Mouse (Mus musculus): ENCODE data around the gene Axin1. TPM values are rescaled to one million over a fixed set of nuclear protein-coding genes. Genes with fewer than 3 reads are reported as not detected.

Axin1 gene
- polyA plus RNA-seq, 1 experiment from 2014 or later = 8.8 TPM

DNA sequence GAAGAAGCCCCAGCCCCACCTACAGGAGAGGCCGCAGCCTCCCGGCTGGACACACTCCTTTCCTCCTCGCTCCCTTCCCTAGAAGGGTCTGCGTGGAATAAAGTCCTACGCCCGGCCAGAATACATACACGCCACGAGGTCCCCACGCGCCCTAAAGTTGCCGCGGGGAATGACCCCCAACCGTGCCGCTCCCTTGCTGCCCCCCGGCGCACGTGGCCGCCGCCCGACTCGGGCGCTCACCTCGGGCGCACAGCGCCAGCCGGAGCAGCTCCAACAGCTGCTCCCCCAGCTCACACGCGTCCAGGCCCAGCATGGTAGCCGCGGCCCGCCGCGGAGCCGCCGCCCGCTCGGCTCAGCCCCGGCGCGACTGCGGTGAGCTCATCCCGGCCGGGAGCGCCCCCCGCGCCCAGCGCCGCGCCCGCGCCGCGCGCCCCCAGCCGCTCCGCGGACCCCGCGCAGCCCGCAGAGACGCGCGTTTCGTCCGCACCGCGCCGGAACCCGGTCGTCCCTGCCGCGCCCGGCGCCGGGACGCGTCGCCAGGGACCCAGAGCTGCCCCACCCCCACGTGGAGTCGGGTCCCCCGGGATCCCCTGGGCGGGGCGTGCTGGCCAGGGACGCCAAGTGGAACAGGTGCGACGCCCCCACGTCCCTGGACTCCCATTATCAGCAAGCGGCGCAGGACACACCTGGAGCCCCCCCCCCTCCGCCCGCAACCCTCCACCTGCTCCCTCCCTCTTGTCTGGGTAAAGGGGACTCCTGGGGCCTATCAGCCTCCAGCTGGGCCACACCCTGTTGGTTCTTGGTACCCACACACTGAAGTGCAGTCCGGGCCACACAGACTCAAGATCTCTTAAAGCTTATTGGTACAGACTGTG is 62.6 kb downstream of the Axin1 start:
- WGBS = 2% methylated on average over 61 of the region's 92 CpGs
- Histone ChIP-seq H3K4me1 (replicated peaks) (peaks cover 25% of the 10 kb centered on the region), H3K9ac (peak overlapping the region; percentile 60), H3K4me3 (peak overlapping the region; percentile 60), H3K36me3 (no peaks in the 10 kb centered on the region; the same call in 1 of the 2 replicates), H3K27ac (no peak overlapping the region), H3K4me2 (peak overlapping the region; percentile 99), H3K27me3 (peaks cover 58% of the 10 kb centered on the region), H3K9me3 (replicated peaks) (no peaks in the 10 kb centered on the region)
- ATAC-seq (replicated peaks; ENCODE audit: insufficient number of reproducible peaks, insufficient read depth, low FRiP score, low read depth) = no peak; the same call in none of the 2 replicates

DNA sequence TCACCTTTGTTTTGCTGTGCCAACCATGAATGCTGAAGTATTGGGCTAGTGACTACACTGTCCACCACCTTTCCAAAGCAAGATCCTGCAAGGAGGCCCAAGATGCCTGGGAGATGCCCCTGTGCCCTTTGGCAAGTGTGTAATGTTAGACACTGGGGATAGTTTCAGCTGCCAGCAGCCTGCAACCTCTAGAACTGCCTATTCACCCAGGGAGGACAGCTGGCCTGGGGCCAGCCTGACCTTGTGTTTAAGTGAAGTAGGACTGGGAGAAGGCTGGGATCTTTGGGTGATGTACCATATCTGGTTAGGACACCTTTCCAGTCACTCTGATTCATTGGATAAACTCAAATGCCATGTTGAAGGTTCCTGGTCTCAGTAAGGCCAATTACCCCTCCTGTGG is 63.5 kb downstream of the Axin1 start:
- Histone ChIP-seq H3K9me3 (replicated peaks) (no peaks in the 10 kb centered on the region), H3K4me1 (replicated peaks) (peaks cover 25% of the 10 kb centered on the region), H3K36me3 (no peaks in the 10 kb centered on the region; the same call in 1 of the 2 replicates), H3K9ac (no peak overlapping the region), H3K4me3 (0 out of 2 replicates have a peak overlapping the region, but pooled peaks have one; percentile 60), H3K27ac (no peak overlapping the region), H3K27me3 (peaks cover 58% of the 10 kb centered on the region), H3K4me2 (peak overlapping the region; percentile 99; the same call in 1 of the 2 replicates)
- ATAC-seq (replicated peaks; ENCODE audit: insufficient number of reproducible peaks, insufficient read depth, low FRiP score, low read depth) = no peak

DNA sequence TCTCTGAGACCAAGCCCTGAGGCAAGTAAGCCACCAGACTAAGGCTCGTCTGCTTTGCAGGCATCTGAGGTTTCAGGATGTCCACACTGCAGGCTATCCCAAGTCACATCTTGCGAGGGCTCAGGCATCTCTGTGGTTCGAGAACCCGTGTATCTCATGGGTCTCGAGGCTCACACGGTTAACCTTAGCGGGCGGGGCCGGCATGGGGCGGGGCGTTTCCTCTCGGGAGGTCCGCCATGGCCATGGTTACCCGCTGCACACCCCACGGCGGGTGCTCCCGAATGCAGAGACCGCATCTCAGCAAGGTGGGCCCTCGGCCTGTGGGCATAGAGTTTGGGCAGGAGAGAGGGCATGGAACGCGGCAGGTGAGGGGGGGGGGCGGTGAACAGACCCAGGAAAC is 64.2 kb downstream of the Axin1 start, which contains the start of gene Rgs11:
TSS of gene Rgs11 (plus strand) at position 215 of the 400 bp plus-strand sequence.
- WGBS = 2% methylated on average over 22 of the region's 22 CpGs
- Histone ChIP-seq H3K36me3 (no peaks in the 10 kb centered on the region), H3K27ac (no peak within 1 kb of the TSS), H3K4me2 (peak within 1 kb of the TSS; percentile 99), H3K4me1 (replicated peaks) (peaks cover 25% of the 10 kb centered on the region), H3K9me3 (replicated peaks) (no peaks in the 10 kb centered on the region), H3K4me3 (peak within 1 kb of the TSS; percentile 60), H3K9ac (peak within 1 kb of the TSS; percentile 42), H3K27me3 (peaks cover 58% of the 10 kb centered on the region)
- ATAC-seq (replicated peaks; ENCODE audit: insufficient number of reproducible peaks, insufficient read depth, low FRiP score, low read depth) = no peak; the same call in 1 of the 2 replicates

DNA sequence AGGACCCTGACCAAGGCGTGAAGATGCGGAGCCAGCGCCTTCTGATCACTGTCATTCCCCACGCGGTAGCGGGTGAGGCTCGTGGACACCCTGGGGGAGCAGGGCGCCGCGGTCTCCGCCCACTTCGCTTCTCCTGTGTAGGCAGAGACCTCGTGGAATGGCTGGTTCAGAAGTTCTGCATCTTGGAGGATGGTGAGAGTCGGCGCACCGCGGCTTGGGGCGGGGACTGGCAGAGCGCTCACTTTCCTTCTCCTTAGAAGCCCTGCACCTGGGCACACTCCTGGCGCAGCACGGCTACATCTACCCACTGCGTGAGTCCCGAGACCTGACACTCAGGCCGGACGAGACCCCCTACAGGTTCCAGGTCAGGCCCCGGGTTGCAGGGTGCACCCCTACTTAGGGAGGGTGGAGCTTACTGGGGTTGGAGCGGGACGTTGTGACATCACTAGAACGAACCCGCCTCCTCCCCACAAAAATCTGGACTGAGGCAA is 64.9 kb downstream of the Axin1 start:
- Histone ChIP-seq H3K27ac (no peak overlapping the region), H3K4me2 (peak overlapping the region; percentile 94), H3K9ac (peak overlapping the region; percentile 42), H3K9me3 (replicated peaks) (no peaks in the 10 kb centered on the region), H3K4me1 (replicated peaks) (peaks cover 25% of the 10 kb centered on the region), H3K27me3 (peaks cover 58% of the 10 kb centered on the region), H3K4me3 (peak overlapping the region; percentile 56), H3K36me3 (no peaks in the 10 kb centered on the region)
- WGBS = 3% methylated on average over 30 of the region's 30 CpGs
- no peak for ATAC-seq (replicated peaks; ENCODE audit: insufficient number of reproducible peaks, insufficient read depth, low FRiP score, low read depth)

DNA sequence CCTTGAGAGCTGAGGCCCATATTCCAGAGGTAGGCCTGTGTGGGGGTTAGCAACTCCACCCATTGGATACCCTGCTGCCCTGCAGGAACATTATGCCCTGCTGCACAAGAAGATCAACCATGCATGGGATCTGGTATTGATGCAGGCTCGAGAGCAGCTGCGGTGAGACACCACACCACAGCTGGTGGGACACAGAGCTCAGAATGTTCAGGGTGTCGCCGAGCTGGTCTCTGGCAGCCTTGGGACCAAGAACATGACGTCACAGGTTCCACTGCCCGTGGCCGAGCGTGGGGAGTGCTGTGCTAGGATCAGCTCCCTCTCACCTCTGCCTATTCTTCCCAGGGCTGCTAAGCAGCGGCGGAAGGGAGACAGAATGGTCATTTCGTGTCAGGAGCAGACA is 66.3 kb downstream of the Axin1 start:
- Histone ChIP-seq H3K36me3 (no peaks in the 10 kb centered on the region), H3K4me3 (no peak overlapping the region), H3K9ac (no peak overlapping the region), H3K4me2 (no peak overlapping the region), H3K27ac (no peak overlapping the region), H3K9me3 (replicated peaks) (no peaks in the 10 kb centered on the region), H3K4me1 (replicated peaks) (peaks cover 25% of the 10 kb centered on the region), H3K27me3 (peaks cover 52% of the 10 kb centered on the region)
- no peak for ATAC-seq (replicated peaks; ENCODE audit: insufficient number of reproducible peaks, insufficient read depth, low FRiP score, low read depth)
- WGBS = 34% methylated on average over 11 of the region's 11 CpGs

DNA sequence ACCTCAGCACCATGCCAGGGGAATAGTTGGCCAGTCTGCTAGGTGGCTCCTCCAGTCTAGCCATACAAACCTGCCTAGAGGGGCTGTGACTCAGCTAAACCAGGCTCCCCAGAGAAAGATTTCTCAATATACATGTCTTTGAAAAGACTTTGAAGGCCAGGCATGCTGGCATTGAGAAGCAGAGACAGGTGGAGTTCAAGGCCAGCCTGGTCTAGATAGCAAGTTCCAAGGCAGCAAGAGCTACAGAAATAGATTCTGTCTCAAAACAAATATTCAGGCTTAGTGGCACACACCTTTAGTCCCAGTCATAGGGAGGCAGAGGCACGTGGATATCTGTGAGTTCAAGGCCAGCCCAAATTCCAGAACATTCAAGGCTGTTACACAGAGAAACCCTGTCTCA is 67.9 kb downstream of the Axin1 start:
- H3K36me3 ChIP-seq = no peaks in the 10 kb centered on the region
- 35% methylated on average over 1 of the region's 1 CpGs for WGBS
- no peak overlapping the region for H3K4me3 ChIP-seq
- H3K4me2 ChIP-seq = no peak overlapping the region
- H3K27ac ChIP-seq = no peak overlapping the region
- H3K27me3 ChIP-seq = peaks cover 36% of the 10 kb centered on the region
- H3K9ac ChIP-seq = no peak overlapping the region
- H3K9me3 ChIP-seq (replicated peaks) = no peaks in the 10 kb centered on the region
- peaks cover 15% of the 10 kb centered on the region for H3K4me1 ChIP-seq (replicated peaks)
- ATAC-seq (replicated peaks; ENCODE audit: insufficient number of reproducible peaks, insufficient read depth, low FRiP score, low read depth) = no peak

DNA sequence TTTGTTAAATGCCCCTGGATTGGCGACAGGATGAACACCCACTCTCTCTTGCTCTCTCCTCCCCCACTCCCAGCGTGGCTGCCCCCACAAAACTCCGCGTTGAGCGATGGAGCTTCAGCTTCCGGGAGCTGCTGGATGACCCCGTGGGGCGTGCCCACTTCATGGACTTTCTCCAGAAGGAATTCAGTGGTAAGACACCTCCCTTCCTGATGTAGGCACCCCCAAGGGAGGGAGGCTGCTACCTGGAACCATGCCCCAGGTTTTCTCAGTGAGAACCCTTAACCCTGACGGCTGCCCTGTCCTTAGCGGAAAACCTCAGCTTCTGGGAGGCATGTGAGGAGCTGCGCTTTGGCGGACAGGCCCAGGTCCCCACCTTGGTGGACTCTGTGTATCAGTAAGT is 69.2 kb downstream of the Axin1 start, which contains the start of gene Arhgdig:
TSS of gene Arhgdig (minus strand) at position 101 of the 400 bp plus-strand sequence.
- H3K27me3 ChIP-seq = peaks cover 23% of the 10 kb centered on the region
- no peaks in the 10 kb centered on the region for H3K36me3 ChIP-seq
- ATAC-seq (replicated peaks; ENCODE audit: insufficient number of reproducible peaks, insufficient read depth, low FRiP score, low read depth) = no peak
- 87% methylated on average over 12 of the region's 12 CpGs for WGBS
- no peak within 1 kb of the TSS for H3K4me3 ChIP-seq
- H3K4me1 ChIP-seq (replicated peaks) = peaks cover 11% of the 10 kb centered on the region
- no peak within 1 kb of the TSS for H3K4me2 ChIP-seq
- no peak within 1 kb of the TSS for H3K9ac ChIP-seq
- no peak within 1 kb of the TSS for H3K27ac ChIP-seq
- no peaks in the 10 kb centered on the region for H3K9me3 ChIP-seq (replicated peaks)

DNA sequence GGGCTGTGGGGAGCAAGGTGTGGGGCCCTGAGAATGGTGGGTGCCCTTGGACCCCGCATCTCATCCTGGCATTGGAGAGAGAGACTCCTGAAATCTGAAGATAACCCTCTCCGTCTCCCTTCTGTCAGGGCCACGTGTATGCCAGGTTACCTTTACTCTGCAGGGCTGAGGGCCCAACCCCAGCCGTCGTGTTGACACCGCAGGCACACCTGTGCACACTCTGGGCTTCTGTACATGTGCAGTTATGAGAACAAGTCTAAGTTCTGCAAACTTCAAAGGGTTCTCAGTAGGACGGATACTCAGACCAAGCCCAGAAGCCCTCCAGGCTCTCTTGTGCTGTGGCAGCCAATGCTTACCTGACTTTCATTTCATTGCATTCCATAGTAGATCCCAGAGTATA is 73.8 kb downstream of the Axin1 start:
- Histone ChIP-seq H3K9me3 (replicated peaks) (no peaks in the 10 kb centered on the region), H3K27me3 (no peaks in the 10 kb centered on the region), H3K36me3 (peaks cover 5% of the 10 kb centered on the region; the same call in 1 of the 2 replicates), H3K9ac (no peak overlapping the region), H3K4me3 (no peak overlapping the region), H3K27ac (no peak overlapping the region), H3K4me1 (replicated peaks) (no peaks in the 10 kb centered on the region), H3K4me2 (no peak overlapping the region)
- no peak for ATAC-seq (replicated peaks; ENCODE audit: insufficient number of reproducible peaks, insufficient read depth, low FRiP score, low read depth)
- WGBS = 87% methylated on average over 7 of the region's 7 CpGs

DNA sequence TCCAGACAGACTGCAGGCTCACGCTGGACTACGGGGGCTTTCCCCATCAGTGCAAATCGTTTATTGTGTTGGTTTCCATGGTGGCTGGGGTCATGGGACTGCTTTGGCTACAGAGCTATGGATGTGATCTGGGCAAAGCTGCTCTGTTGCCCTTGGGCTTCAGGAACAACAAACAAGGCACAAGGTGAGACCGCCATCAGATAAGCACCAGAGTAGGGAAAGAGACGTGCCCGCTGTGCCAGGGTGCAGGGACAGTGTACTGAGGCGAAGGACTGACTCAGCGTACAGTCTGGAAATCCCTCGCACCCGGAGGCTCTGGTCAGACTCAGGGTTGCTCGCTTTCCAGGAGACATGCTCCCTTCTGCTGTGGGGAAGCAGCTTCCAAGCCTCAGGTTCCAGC is 74.2 kb downstream of the Axin1 start:
- ATAC-seq (replicated peaks; ENCODE audit: insufficient number of reproducible peaks, insufficient read depth, low FRiP score, low read depth) = no peak
- WGBS = 83% methylated on average over 11 of the region's 11 CpGs
- Histone ChIP-seq H3K27me3 (no peaks in the 10 kb centered on the region), H3K27ac (no peak overlapping the region), H3K9ac (no peak overlapping the region), H3K36me3 (peaks cover 5% of the 10 kb centered on the region; the same call in 1 of the 2 replicates), H3K9me3 (replicated peaks) (no peaks in the 10 kb centered on the region), H3K4me1 (replicated peaks) (no peaks in the 10 kb centered on the region), H3K4me3 (no peak overlapping the region), H3K4me2 (no peak overlapping the region)

DNA sequence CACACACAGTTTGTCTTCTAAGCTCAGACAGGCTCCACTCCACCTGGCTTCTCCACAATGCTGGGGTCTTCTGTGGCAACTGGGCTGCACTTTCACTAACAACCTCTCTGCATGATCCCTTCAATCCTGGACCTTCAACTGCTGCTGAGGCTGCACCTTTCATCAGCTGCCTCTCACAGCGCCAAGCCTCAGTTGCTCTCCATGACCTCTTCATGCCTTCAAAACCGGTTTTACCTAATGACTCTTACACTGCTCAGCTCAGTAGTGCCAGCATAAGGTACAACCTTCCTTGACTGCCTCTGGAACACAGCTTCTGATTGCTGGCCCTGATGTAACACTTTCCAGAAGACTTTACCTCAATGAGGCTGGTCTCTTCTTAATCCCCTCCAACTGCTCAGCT is 83.0 kb downstream of the Axin1 start:
- no peak overlapping the region for H3K27ac ChIP-seq
- peaks cover 8% of the 10 kb centered on the region for H3K4me1 ChIP-seq (replicated peaks)
- H3K9ac ChIP-seq = no peak overlapping the region
- no peak for ATAC-seq (replicated peaks; ENCODE audit: insufficient number of reproducible peaks, insufficient read depth, low FRiP score, low read depth)
- H3K4me2 ChIP-seq = no peak overlapping the region
- H3K36me3 ChIP-seq = no peaks in the 10 kb centered on the region; the same call in 1 of the 2 replicates
- WGBS = 69% methylated on average over 2 of the region's 2 CpGs
- no peaks in the 10 kb centered on the region for H3K9me3 ChIP-seq (replicated peaks)
- no peaks in the 10 kb centered on the region for H3K27me3 ChIP-seq
- no peak overlapping the region for H3K4me3 ChIP-seq

DNA sequence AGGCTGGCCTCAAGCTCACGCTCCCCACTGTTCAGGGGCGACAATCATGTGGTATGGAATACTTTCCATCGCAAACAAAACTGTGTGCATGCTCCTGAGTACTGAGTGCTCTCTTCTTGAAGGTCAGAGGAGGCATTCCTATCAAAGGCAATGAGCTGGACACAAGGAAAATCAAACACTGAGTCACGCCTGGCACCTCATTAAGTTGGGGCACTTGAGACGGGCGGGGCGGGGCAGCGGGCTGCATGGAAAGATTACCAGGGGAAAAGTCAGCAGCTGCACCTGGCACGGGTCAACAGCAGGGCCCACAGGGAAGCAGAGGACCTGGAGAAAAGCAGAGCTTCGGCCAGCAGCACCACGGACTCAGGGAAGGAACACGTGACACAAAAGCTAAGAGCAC is 86.7 kb downstream of the Axin1 start:
- H3K27me3 ChIP-seq = no peaks in the 10 kb centered on the region
- H3K9me3 ChIP-seq (replicated peaks) = no peaks in the 10 kb centered on the region
- no peak overlapping the region for H3K4me3 ChIP-seq
- H3K4me1 ChIP-seq (replicated peaks) = peaks cover 8% of the 10 kb centered on the region
- no peak overlapping the region for H3K4me2 ChIP-seq
- H3K36me3 ChIP-seq = no peaks in the 10 kb centered on the region
- no peak overlapping the region for H3K9ac ChIP-seq
- 0 out of 2 replicates have a peak overlapping the region, but pooled peaks have one; percentile 24 for H3K27ac ChIP-seq
- ATAC-seq (replicated peaks; ENCODE audit: insufficient number of reproducible peaks, insufficient read depth, low FRiP score, low read depth) = no peak
- 65% methylated on average over 12 of the region's 12 CpGs for WGBS
